Mouse (Mus musculus): ENCODE measurements around the gene Lyl1.

DNA sequence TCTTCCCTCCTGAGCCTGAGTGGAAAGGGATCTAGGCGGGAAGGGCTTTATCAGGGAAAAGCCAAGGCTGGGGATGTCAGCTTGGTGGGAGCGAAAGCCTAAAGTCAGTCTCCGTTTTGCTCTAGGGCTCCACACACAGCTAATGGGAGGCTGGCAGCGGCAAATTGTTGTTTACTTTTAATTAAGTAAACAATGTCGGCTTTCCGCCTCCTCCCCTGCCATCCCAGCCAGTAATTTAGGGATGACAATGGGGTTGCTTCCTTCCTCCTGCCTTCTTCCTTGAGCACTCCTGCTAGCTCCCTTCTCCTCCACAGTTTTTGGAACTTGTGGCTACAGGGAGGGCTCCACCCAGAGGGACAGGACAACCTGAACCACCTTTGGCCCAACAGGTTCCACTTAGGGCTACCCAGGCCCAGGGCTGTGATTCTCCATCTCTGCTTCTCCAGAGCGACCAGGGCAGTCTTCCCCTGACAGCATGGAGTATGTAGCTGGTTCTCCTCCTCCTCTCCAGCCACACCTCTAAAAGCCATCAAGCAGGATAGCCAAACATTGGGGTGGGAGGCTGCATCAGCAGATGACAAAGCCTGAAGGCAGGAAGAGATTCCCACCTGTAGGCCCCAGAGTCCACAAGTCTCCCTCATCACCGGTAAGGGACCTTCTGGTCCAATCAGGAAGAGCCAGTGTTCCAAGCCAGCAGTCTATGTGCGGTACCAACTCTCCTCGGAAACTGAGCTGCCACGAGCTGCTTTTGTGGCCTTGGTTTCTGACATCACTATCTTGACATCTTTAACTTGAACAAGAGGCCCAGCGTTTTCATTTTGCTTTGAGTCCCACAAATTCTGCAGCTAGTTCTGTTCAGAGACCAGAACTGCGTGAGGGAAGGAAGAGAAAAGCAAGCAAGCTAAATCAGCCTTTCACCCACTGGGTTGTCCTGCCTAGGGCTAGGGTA, 39.9 kb downstream of the Lyl1 start:
- TF ChIP-seq CTCF (IDR thresholded peaks at IDR 0.05; ENCODE audit: low read depth, low read length) (no peak), POLR2A (IDR thresholded peaks at IDR 0.05; ENCODE audit: insufficient read depth, low read length) (no peak)

Data from ES-Bruce4 (cell line).